Mouse (Mus musculus) bone marrow macrophage, adult 2 months (primary cell): ENCODE results near the gene Mtg2. TPM values are rescaled to one million over a fixed set of nuclear protein-coding genes. Genes with fewer than 3 reads are reported as not detected.

Experiments
- H3K27ac ChIP-seq: 2 replicates; pipeline ENCODE4 v1.5.1; 2012; ENCODE audit warnings: low read depth, low read length; ENCODE audit not compliant: insufficient read depth
- H3K4me1 ChIP-seq: 2 replicates; pipeline ENCODE4 v1.6.1; 2012; ENCODE audit warnings: low read length; ENCODE audit not compliant: control insufficient read depth, insufficient read depth
- H3K4me3 ChIP-seq: 2 replicates; pipeline ENCODE4 v1.5.1; 2012; ENCODE audit warnings: mild to moderate bottlenecking, low read length, moderate library complexity; ENCODE audit not compliant: insufficient read depth
- CTCF ChIP-seq: IDR thresholded peaks from 2 replicates; pipeline ENCODE4 v1.5.1; 2012; ENCODE audit warnings: low read depth, mild to moderate bottlenecking, low read length, moderate library complexity
- POLR2A ChIP-seq: IDR thresholded peaks from 2 replicates; pipeline ENCODE4 v1.6.1; 2012; ENCODE audit warnings: mild to moderate bottlenecking, low read depth, low read length, borderline replicate concordance
- polyA plus RNA-seq: library from polyadenylated mRNA; stranded (reverse); fragments of >200 nt; gene quantifications from 2 replicates; pipeline ENCODE4 v1.2.4, GENCODE M21; 2012; ENCODE audit not compliant: missing spikeins, insufficient read depth, insufficient read length

The Mtg2 gene
- polyA plus RNA-seq, 1 experiment, result 11.7 TPM

DNA sequence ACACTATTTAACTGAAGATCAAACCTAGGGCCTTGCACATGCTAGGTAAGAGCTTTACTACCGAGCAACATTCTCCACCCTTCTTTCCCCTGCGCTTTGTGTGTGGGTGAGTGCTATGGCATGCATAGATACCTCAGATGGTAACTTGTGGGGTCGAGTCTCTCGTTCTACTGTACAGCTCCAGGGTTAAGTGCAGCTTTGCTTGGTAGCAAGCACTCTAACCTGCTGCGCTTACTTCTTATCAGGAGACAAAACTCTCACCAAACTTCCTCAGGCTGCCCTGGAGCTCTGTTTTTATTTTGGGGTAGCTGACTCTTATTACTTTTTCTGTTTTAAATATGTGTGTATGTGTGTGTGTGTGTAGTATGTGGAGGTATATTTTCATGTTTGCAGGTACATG lies 65.0 kb downstream of the Mtg2 start:
- Histone ChIP-seq H3K4me3 (no peak overlapping the region), H3K27ac (no peak overlapping the region), H3K4me1 (peaks cover 17% of the 10 kb centered on the region)
- TF ChIP-seq POLR2A (no peak), CTCF (no peak)

Other genes with a start within 250 kb of the Mtg2 start
- 16.8 and 17.2 TPM in 2 replicates for gene Taf4, start 93.9 kb upstream of the Mtg2 start, polyA plus RNA-seq
- gene Lsm14b, start 45.6 kb upstream of the Mtg2 start, polyA plus RNA-seq, result 26.2 and 30.9 TPM in 2 replicates
- 150 and 155 TPM in 2 replicates for gene Psma7, start 28.2 kb upstream of the Mtg2 start, polyA plus RNA-seq
- 4.0 and 5.7 TPM in 2 replicates for gene Ss18l1, start 28.1 kb upstream of the Mtg2 start, polyA plus RNA-seq
- not detected in 2 replicates for gene Hrh3, start 33.9 kb downstream of the Mtg2 start, polyA plus RNA-seq
- 21.3 and 25.0 TPM in 2 replicates for gene Osbpl2, start 48.7 kb downstream of the Mtg2 start, polyA plus RNA-seq
- gene Adrm1, start 100.9 kb downstream of the Mtg2 start, polyA plus RNA-seq, result 62.1 and 71.4 TPM in 2 replicates
- gene Lama5, start 155.3 kb downstream of the Mtg2 start, polyA plus RNA-seq, result 0.12 and 0.45 TPM in 2 replicates
- 1,564 and 1,592 TPM in 2 replicates for gene Rps21, start 186.8 kb downstream of the Mtg2 start, polyA plus RNA-seq
- gene Cables2, start 202.9 kb downstream of the Mtg2 start, polyA plus RNA-seq, result 10.3 and 11.1 TPM in 2 replicates
- gene Rbbp8nl, start 219.3 kb downstream of the Mtg2 start, polyA plus RNA-seq, result not detected in 2 replicates